Mouse (Mus musculus): ENCODE data around the gene Sohlh1. TPM values are rescaled to one million over a fixed set of nuclear protein-coding genes. Genes with fewer than 3 reads are reported as not detected.
"Not testable (repeated sequence)": the region's sequence is repeated elsewhere in the genome, so short reads cannot be mapped to it uniquely, and the experiment has no call there.

Sohlh1 gene
- polyA plus RNA-seq, 1 experiment from 2014 or later = not detected

DNA sequence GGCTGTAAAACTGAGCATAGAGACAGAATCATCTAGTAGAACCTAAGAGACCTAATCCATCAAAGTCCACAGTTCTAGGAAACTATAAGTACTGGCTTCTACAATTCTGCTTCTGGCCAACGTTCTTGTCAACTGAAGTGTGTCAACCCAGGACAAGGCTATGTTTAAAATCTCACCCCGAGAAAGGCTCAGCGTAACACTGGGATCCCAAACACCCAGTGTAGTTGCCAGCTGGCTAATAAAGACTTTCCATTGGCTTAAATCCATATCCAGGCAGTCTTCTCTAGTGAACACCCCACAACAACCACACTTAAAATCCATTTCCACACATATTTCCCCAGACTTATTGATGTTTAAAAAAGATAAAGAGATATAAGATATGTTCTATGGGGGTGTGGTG is 16.3 kb downstream of the Sohlh1 start:
- H3K36me3 ChIP-seq = no peaks in the 10 kb centered on the region
- no peaks in the 10 kb centered on the region for H3K9me3 ChIP-seq (replicated peaks)
- WGBS = 88% methylated on average over 3 of the region's 3 CpGs
- no peak overlapping the region for H3K4me3 ChIP-seq (replicated peaks)
- H3K27ac ChIP-seq = no peak overlapping the region
- H3K4me1 ChIP-seq = no peaks in the 10 kb centered on the region
- H3K9ac ChIP-seq = no peak overlapping the region
- H3K27me3 ChIP-seq = no peaks in the 10 kb centered on the region
- H3K4me2 ChIP-seq = no peak overlapping the region
- ATAC-seq (replicated peaks; ENCODE audit: low FRiP score) = no peak

DNA sequence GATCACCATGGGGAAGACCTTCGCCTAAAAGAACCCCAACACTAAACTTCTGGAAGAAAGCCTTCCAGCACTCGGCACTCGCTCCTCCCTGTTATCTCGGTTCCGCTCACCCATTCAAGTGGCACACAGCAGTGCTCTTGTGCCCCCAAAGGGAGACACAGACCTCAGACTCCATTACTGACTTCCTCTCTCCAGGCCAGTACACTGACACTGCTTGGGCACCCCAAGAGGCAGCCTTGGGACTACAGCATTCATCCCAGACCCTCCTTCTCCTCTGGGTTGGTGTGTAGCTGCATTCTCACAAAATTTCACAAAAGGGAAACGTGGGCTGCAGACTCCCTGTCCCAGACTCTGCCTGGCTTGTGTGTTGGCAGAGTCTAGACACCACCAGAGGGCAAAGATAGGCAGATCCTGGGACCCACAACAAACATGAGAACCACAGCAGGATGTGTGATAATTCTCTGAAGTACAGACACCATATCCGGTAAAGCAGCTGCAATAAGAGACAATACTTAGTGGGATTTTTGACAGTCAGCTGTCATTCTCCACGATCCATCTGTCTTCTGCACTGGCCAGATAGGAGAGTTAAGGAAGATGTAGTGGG is 18.6 kb downstream of the Sohlh1 start:
- Histone ChIP-seq H3K27me3 (no peaks in the 10 kb centered on the region), H3K4me3 (replicated peaks) (no peak overlapping the region), H3K36me3 (no peaks in the 10 kb centered on the region), H3K9me3 (replicated peaks) (no peaks in the 10 kb centered on the region), H3K4me1 (no peaks in the 10 kb centered on the region), H3K27ac (no peak overlapping the region), H3K4me2 (no peak overlapping the region), H3K9ac (no peak overlapping the region)
- no peak for ATAC-seq (replicated peaks; ENCODE audit: low FRiP score)
- 77% methylated on average over 8 of the region's 8 CpGs for WGBS

DNA sequence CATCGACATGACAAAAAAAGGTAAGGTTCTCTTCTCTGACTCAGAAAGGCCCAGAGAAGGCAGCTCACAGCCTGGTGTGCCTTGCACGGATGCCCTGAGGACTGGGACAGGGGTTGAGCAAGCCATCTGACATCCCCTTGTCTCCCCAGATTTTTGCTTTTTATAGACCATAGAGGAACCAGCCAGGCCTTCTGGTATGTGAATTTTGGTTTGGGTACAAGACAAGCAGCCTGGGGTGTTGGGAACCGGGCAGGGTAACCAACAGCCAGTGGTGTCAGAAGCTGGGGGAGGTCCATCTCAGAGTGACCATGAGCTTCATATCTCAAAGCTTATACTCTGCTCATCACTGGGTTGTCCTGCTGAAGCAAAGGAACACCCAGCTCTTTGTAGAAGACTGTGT is 22.3 kb downstream of the Sohlh1 start:
- Histone ChIP-seq H3K27ac (no peak overlapping the region), H3K27me3 (no peaks in the 10 kb centered on the region), H3K4me3 (replicated peaks) (no peak overlapping the region), H3K9me3 (replicated peaks) (no peaks in the 10 kb centered on the region), H3K4me2 (no peak overlapping the region), H3K36me3 (no peaks in the 10 kb centered on the region), H3K9ac (no peak overlapping the region), H3K4me1 (no peaks in the 10 kb centered on the region)
- ATAC-seq (replicated peaks; ENCODE audit: low FRiP score) = no peak
- WGBS = 86% methylated on average over 3 of the region's 3 CpGs

DNA sequence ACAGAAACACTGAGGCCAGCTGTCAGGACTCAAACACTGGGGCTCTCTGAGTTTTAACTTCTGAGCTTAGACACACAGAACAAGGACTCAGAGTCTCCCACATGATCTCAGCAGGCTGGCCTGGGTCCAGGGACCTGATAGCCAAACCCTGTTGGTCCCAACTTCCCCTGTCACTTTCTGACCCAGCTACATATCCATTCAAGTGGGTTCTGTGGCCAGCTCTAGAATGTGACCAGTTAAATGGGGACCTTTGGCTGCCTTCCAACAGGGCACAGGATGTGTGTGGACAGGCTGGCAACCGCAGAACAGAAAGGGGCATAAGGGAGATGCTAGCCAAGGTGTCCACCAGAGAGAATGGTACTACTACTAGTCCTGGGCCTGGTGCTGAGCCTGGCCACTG is 24.2 kb downstream of the Sohlh1 start, which contains the start of gene Lcn9:
Lcn9 (plus strand) TSS at position 348 of the 400 bp plus-strand sequence.
- no peaks in the 10 kb centered on the region for H3K9me3 ChIP-seq (replicated peaks)
- no peaks in the 10 kb centered on the region for H3K36me3 ChIP-seq
- no peak within 1 kb of the TSS for H3K27ac ChIP-seq
- no peaks in the 10 kb centered on the region for H3K27me3 ChIP-seq
- H3K4me1 ChIP-seq = no peaks in the 10 kb centered on the region
- no peak within 1 kb of the TSS for H3K4me3 ChIP-seq (replicated peaks)
- no peak for ATAC-seq (replicated peaks; ENCODE audit: low FRiP score)
- H3K4me2 ChIP-seq = no peak within 1 kb of the TSS
- 94% methylated on average over 1 of the region's 1 CpGs for WGBS
- H3K9ac ChIP-seq = no peak within 1 kb of the TSS

DNA sequence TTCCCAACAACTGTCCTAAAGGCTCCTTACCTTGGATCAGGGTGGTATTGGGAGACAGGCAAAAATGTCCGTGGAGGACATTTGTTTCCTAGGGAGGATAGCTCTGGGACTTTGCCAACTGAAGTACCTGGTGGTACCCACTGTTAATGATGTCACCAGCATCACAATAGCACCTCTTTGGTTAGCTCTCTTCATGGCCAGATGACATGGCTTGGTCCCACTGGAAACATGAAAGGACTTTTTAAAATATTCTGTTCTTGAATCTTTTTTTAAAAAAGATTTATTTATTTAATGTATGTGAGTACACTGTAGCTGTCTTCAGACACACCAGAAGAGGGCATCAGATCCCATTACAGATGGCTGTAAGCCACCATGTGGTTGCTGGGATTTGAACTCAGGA is 31.3 kb downstream of the Sohlh1 start, which contains the start of gene Glt6d1:
Glt6d1 (minus strand) TSS at position 101 of the 400 bp plus-strand sequence.
- WGBS = 65% methylated on average over 1 of the region's 1 CpGs
- not testable (repeated sequence) for H3K9ac ChIP-seq; H3K27ac ChIP-seq; ATAC-seq (replicated peaks; ENCODE audit: low FRiP score); H3K27me3 ChIP-seq; H3K36me3 ChIP-seq; H3K4me3 ChIP-seq (replicated peaks); H3K4me2 ChIP-seq; H3K4me1 ChIP-seq; H3K9me3 ChIP-seq (replicated peaks)

DNA sequence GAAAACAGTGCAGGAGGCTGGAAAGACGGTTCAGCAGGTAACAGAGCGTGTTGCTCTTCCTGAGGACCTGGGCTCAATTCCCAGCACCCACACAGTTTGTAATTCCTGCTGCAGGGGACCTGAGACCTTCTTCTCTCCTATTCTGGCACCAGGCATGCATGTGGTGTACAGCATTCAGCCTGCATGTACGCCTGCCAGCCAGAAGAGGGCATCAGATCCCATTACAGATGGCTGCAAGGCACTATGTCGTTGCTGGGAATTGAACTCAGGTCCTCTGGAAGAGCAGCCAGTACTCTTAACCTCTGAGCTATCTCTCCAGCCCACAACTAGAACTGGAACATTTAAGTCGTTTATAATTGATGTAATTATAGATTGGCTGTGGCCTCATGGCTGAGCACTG is 33.7 kb downstream of the Sohlh1 start:
- no peak for ATAC-seq (replicated peaks; ENCODE audit: low FRiP score)
- Histone ChIP-seq H3K4me2 (no peak overlapping the region), H3K9ac (no peak overlapping the region), H3K9me3 (replicated peaks) (no peaks in the 10 kb centered on the region), H3K4me3 (replicated peaks) (no peak overlapping the region), H3K36me3 (no peaks in the 10 kb centered on the region), H3K27ac (no peak overlapping the region), H3K4me1 (no peaks in the 10 kb centered on the region), H3K27me3 (no peaks in the 10 kb centered on the region)
- WGBS = 80% methylated on average over 5 of the region's 5 CpGs

DNA sequence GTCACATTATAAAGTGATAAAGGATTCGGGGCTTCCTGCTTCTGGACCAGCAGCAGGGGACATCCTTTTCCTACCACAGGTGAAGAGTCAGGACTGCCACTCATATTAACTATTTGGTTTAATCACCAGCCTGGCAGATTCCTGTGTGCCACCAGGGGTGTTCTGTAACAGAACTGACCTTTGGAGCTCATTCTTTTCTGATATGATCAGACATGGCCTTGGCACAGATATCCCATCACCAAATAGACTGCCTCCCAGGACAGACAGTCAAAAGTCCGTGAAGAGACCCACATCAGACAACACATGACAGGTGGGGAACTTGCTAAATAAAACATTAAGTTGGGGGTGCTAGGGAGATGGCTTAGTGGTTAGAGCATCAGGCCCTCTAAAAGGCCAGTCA is 35.3 kb downstream of the Sohlh1 start:
- no peak overlapping the region for H3K4me2 ChIP-seq
- no peak overlapping the region for H3K4me3 ChIP-seq (replicated peaks)
- WGBS = 75% methylated on average over 2 of the region's 2 CpGs
- ATAC-seq (replicated peaks; ENCODE audit: low FRiP score) = no peak
- H3K9me3 ChIP-seq (replicated peaks) = no peaks in the 10 kb centered on the region
- H3K27ac ChIP-seq = no peak overlapping the region
- no peaks in the 10 kb centered on the region for H3K27me3 ChIP-seq
- no peak overlapping the region for H3K9ac ChIP-seq
- no peaks in the 10 kb centered on the region for H3K4me1 ChIP-seq
- H3K36me3 ChIP-seq = no peaks in the 10 kb centered on the region

DNA sequence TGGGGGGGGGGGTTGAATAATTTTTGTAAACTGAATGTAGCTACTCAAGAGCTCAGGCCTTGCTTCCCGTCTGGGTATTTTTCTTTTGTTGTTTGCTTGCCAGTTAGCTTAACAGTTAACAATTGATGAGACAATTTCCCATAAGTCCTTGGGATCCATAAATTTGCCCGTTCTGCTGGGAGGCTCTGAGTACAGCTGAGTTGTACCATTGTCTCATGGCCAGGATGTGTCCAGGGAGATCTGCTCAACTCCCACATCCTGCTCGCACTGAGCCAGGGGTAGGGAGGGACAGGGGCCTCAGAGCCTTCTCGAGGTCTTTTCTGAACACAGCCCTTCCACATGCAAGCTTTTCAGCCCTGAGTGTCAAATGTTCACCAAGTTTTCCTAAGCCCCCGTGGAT is 49.0 kb downstream of the Sohlh1 start:
- no peak for ATAC-seq (replicated peaks; ENCODE audit: low FRiP score)
- Histone ChIP-seq H3K4me3 (replicated peaks) (no peak overlapping the region), H3K36me3 (no peaks in the 10 kb centered on the region), H3K4me2 (no peak overlapping the region), H3K27me3 (no peaks in the 10 kb centered on the region), H3K9ac (no peak overlapping the region), H3K9me3 (replicated peaks) (no peaks in the 10 kb centered on the region), H3K4me1 (no peaks in the 10 kb centered on the region), H3K27ac (no peak overlapping the region)
- 28% methylated on average over 5 of the region's 5 CpGs for WGBS

DNA sequence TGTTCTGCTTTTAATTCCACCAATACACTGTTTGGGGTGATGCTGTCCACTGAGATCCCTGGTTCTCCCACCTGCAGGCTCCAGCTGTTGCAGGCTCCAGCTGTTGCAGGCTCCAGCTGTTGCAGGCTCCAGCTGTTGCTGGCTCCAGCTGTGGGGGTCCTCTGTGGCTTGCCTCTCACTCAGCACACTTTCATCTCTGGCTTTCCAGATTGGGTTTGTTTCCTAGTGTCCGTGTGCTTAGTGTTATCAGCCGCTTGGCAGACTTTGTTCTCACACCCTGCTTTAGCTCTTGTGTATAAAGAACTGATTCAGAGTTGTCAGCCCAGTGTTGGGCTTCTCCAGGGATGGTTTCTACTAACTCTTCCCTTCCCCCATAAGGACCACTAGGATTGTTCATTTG is 49.4 kb downstream of the Sohlh1 start:
- Histone ChIP-seq H3K4me1 (no peaks in the 10 kb centered on the region), H3K27me3 (no peaks in the 10 kb centered on the region), H3K27ac (no peak overlapping the region), H3K4me2 (no peak overlapping the region), H3K9me3 (replicated peaks) (no peaks in the 10 kb centered on the region), H3K36me3 (no peaks in the 10 kb centered on the region), H3K4me3 (replicated peaks) (no peak overlapping the region), H3K9ac (no peak overlapping the region)
- WGBS = 28% methylated on average over 2 of the region's 2 CpGs
- no peak for ATAC-seq (replicated peaks; ENCODE audit: low FRiP score)

Other genes with a start within 250 kb of the Sohlh1 start
- 72.8 and 74.7 TPM in 2 replicates for gene Rabl6, start 238.7 kb downstream of the Sohlh1 start, polyA plus RNA-seq (2015; fragmentation: Nextera tagmentation; extraction: Ambion mirVana)
- gene Ccdc183, start 229.6 kb downstream of the Sohlh1 start, polyA plus RNA-seq (2015; fragmentation: Nextera tagmentation; extraction: Ambion mirVana) = 0.12 and 0.27 TPM in 2 replicates
- 31.6 and 32.4 TPM in 2 replicates for gene Tmem141, start 225.2 kb downstream of the Sohlh1 start, polyA plus RNA-seq (2015; fragmentation: Nextera tagmentation; extraction: Ambion mirVana)
- gene Fcna, start 219.2 kb downstream of the Sohlh1 start, polyA plus RNA-seq (2015; fragmentation: Nextera tagmentation; extraction: Ambion mirVana) = 3.3 and 4.2 TPM in 2 replicates
- not detected in 2 replicates for gene Lcn8, start 194.1 kb downstream of the Sohlh1 start, polyA plus RNA-seq (2015; fragmentation: Nextera tagmentation; extraction: Ambion mirVana)
- not detected in 2 replicates for gene Lcn5, start 189.3 kb downstream of the Sohlh1 start, polyA plus RNA-seq (2015; fragmentation: Nextera tagmentation; extraction: Ambion mirVana)
- gene Lcn6, start 170.5 kb downstream of the Sohlh1 start, polyA plus RNA-seq (2015; fragmentation: Nextera tagmentation; extraction: Ambion mirVana) = not detected in 2 replicates
- gene Lcn10, start 164.5 kb downstream of the Sohlh1 start, polyA plus RNA-seq (2015; fragmentation: Nextera tagmentation; extraction: Ambion mirVana) = not detected in 2 replicates
- 0.23 TPM in 1 of 2 replicates, not detected in the other for gene Obp2a, start 147.2 kb downstream of the Sohlh1 start, polyA plus RNA-seq (2015; fragmentation: Nextera tagmentation; extraction: Ambion mirVana)
- 91.2 and 95.1 TPM in 2 replicates for gene Bmyc, start 140.5 kb downstream of the Sohlh1 start, polyA plus RNA-seq (2015; fragmentation: Nextera tagmentation; extraction: Ambion mirVana)
- gene Obp2b, start 110.2 kb downstream of the Sohlh1 start, polyA plus RNA-seq (2015; fragmentation: Nextera tagmentation; extraction: Ambion mirVana) = not detected in 2 replicates
- gene Lcn3, start 81.7 kb downstream of the Sohlh1 start, polyA plus RNA-seq (2015; fragmentation: Nextera tagmentation; extraction: Ambion mirVana) = not detected in 2 replicates
- not detected in 2 replicates for gene Lcn11, start 70.2 kb downstream of the Sohlh1 start, polyA plus RNA-seq (2015; fragmentation: Nextera tagmentation; extraction: Ambion mirVana)
- gene Gm13539, start 65.0 kb downstream of the Sohlh1 start, polyA plus RNA-seq (2015; fragmentation: Nextera tagmentation; extraction: Ambion mirVana) = not detected in 2 replicates
- not detected in 2 replicates for gene Glt6d1, start 31.4 kb downstream of the Sohlh1 start, polyA plus RNA-seq (2015; fragmentation: Nextera tagmentation; extraction: Ambion mirVana)
- gene Lcn9, start 24.1 kb downstream of the Sohlh1 start, polyA plus RNA-seq (2015; fragmentation: Nextera tagmentation; extraction: Ambion mirVana) = not detected in 2 replicates
- gene Kcnt1, start 16.5 kb upstream of the Sohlh1 start, polyA plus RNA-seq (2015; fragmentation: Nextera tagmentation; extraction: Ambion mirVana) = 0.37 and 0.96 TPM in 2 replicates
- gene Camsap1, start 136.0 kb upstream of the Sohlh1 start, polyA plus RNA-seq (2015; fragmentation: Nextera tagmentation; extraction: Ambion mirVana) = 18.6 and 18.9 TPM in 2 replicates
- 89.8 and 94.5 TPM in 2 replicates for gene Ubac1, start 174.5 kb upstream of the Sohlh1 start, polyA plus RNA-seq (2015; fragmentation: Nextera tagmentation; extraction: Ambion mirVana)

Measured in kidney, embryonic 15.5 days (tissue).